Mouse (Mus musculus): Measurements from ENCODE around the gene Mrap. TPM values are rescaled to one million over a fixed set of nuclear protein-coding genes. Genes with fewer than 3 reads are reported as not detected.

The Mrap gene
- 100 to 1,000 TPM; 200 to 615 (median 376) TPM for total RNA-seq (2022)

GRCm38 (mm10) chr16:90738092-90738956, at the start of gene Mrap:
Mrap (plus strand) TSS chr16:90738207.
- peak; percentile 96 for DNase-seq

GRCm38 (mm10) chr16:90692704-90693385, 45.2 kb upstream of the Mrap start:
- no peak for DNase-seq

GRCm38 (mm10) chr16:90693625-90694024, 44.4 kb upstream of the Mrap start:
- DNase-seq, result no peak

- DNase-seq, result no peak
These were observed 43.3 kb upstream of the Mrap start for GRCm38 (mm10) chr16:90694719-90695118.

- no peak for DNase-seq
These were observed 42.9 kb upstream of the Mrap start for GRCm38 (mm10) chr16:90695121-90695520.

- no peak for DNase-seq
These were observed 41.7 kb upstream of the Mrap start for GRCm38 (mm10) chr16:90696306-90696705.

GRCm38 (mm10) chr16:90699390-90699789, 38.6 kb upstream of the Mrap start:
- no peak for DNase-seq

- no peak for DNase-seq
These were observed 36.5 kb upstream of the Mrap start for GRCm38 (mm10) chr16:90701541-90701940.

GRCm38 (mm10) chr16:90703646-90704045, 34.4 kb upstream of the Mrap start:
- no peak for DNase-seq

GRCm38 (mm10) chr16:90704161-90704825, 33.7 kb upstream of the Mrap start:
- DNase-seq, result no peak

- DNase-seq, result no peak
These were observed 31.7 kb upstream of the Mrap start for GRCm38 (mm10) chr16:90706279-90706678.

- DNase-seq, result peak; percentile 65
These were observed 28.2 kb upstream of the Mrap start for GRCm38 (mm10) chr16:90709711-90710289.

GRCm38 (mm10) chr16:90710313-90710712, 27.7 kb upstream of the Mrap start:
- DNase-seq, result no peak

GRCm38 (mm10) chr16:90724051-90724450, 14.0 kb upstream of the Mrap start:
- no peak for DNase-seq

GRCm38 (mm10) chr16:90726600-90727227, 11.3 kb upstream of the Mrap start:
- no peak for DNase-seq

- DNase-seq, result peak; percentile 95
These were observed 10.5 kb upstream of the Mrap start, which contains the start of gene Mis18a for GRCm38 (mm10) chr16:90727233-90728115. Mis18a (minus strand) TSS chr16:90727404.

- peak; percentile 90 for DNase-seq
These were observed 2.4 kb upstream of the Mrap start for GRCm38 (mm10) chr16:90735611-90736010.

- DNase-seq, result peak; percentile 87
These were observed 1.2 kb upstream of the Mrap start for GRCm38 (mm10) chr16:90736672-90737270.

- DNase-seq, result no peak
These were observed 9.1 kb downstream of the Mrap start for GRCm38 (mm10) chr16:90747143-90747542.

- no peak for DNase-seq
These were observed 10.2 kb downstream of the Mrap start for GRCm38 (mm10) chr16:90748169-90748568.

Measured in adrenal gland, adult 8-10 months (tissue).